Mouse (Mus musculus): ENCODE data around the gene Gm4353.
"Not testable (repeated sequence)": the region's sequence is repeated elsewhere in the genome, so short reads cannot be mapped to it uniquely, and the experiment has no call there.

The Gm4353 gene

GRCm38 (mm10) chr7:116084366-116084765, at the start of gene Gm4353:
TSS of gene Gm4353 (minus strand) at chr7:116084635.
- not testable (repeated sequence) for DNase-seq (ENCODE audit: low spot score in 2 of 2)

GRCm38 (mm10) chr7:116132078-116132477, 47.6 kb upstream of the Gm4353 start:
- DNase-seq (ENCODE audit: low spot score in 2 of 2), result peak; percentile 65 to 77

- DNase-seq (ENCODE audit: low spot score in 2 of 2), result no peak
Observed at GRCm38 (mm10) chr7:116131390-116131789, 47.0 kb upstream of the Gm4353 start.

GRCm38 (mm10) chr7:116129374-116129773, 44.9 kb upstream of the Gm4353 start:
- DNase-seq (ENCODE audit: low spot score in 2 of 2), result no peak

- no peak for DNase-seq (ENCODE audit: low spot score in 2 of 2)
Observed at GRCm38 (mm10) chr7:116128286-116128685, 43.9 kb upstream of the Gm4353 start.

- no peak for DNase-seq (ENCODE audit: low spot score in 2 of 2)
Observed at GRCm38 (mm10) chr7:116127052-116127451, 42.6 kb upstream of the Gm4353 start.

GRCm38 (mm10) chr7:116125671-116126070, 41.2 kb upstream of the Gm4353 start:
- DNase-seq (ENCODE audit: low spot score in 2 of 2), result no peak

- no peak for DNase-seq (ENCODE audit: low spot score in 2 of 2)
Observed at GRCm38 (mm10) chr7:116124057-116124456, 39.6 kb upstream of the Gm4353 start.

GRCm38 (mm10) chr7:116123597-116123985, 39.2 kb upstream of the Gm4353 start:
- no peak for DNase-seq (ENCODE audit: low spot score in 2 of 2)

GRCm38 (mm10) chr7:116122981-116123596, 38.7 kb upstream of the Gm4353 start:
- DNase-seq (ENCODE audit: low spot score in 2 of 2), result no peak

- DNase-seq (ENCODE audit: low spot score in 2 of 2), result no peak
Observed at GRCm38 (mm10) chr7:116121202-116121601, 36.8 kb upstream of the Gm4353 start.

GRCm38 (mm10) chr7:116120737-116121136, 36.3 kb upstream of the Gm4353 start:
- DNase-seq (ENCODE audit: low spot score in 2 of 2), result no peak

- DNase-seq (ENCODE audit: low spot score in 2 of 2), result no peak
Observed at GRCm38 (mm10) chr7:116119306-116119857, 34.9 kb upstream of the Gm4353 start.

GRCm38 (mm10) chr7:116115991-116116390, 31.6 kb upstream of the Gm4353 start:
- no peak for DNase-seq (ENCODE audit: low spot score in 2 of 2)

- DNase-seq (ENCODE audit: low spot score in 2 of 2), result no peak
Observed at GRCm38 (mm10) chr7:116115216-116115930, 30.9 kb upstream of the Gm4353 start.

- DNase-seq (ENCODE audit: low spot score in 2 of 2), result no peak
Observed at GRCm38 (mm10) chr7:116111546-116111945, 27.1 kb upstream of the Gm4353 start.

- no peak for DNase-seq (ENCODE audit: low spot score in 2 of 2)
Observed at GRCm38 (mm10) chr7:116110661-116111060, 26.2 kb upstream of the Gm4353 start.

- DNase-seq (ENCODE audit: low spot score in 2 of 2), result no peak
Observed at GRCm38 (mm10) chr7:116103091-116103490, 18.7 kb upstream of the Gm4353 start.

GRCm38 (mm10) chr7:116099952-116100528, 15.6 kb upstream of the Gm4353 start:
- no peak for DNase-seq (ENCODE audit: low spot score in 2 of 2)

GRCm38 (mm10) chr7:116093466-116093850, 9.0 kb upstream of the Gm4353 start:
- no peak for DNase-seq (ENCODE audit: low spot score in 2 of 2)

GRCm38 (mm10) chr7:116092710-116093465, 8.5 kb upstream of the Gm4353 start:
- DNase-seq (ENCODE audit: low spot score in 2 of 2), result peak; percentile 88 to 89

- no peak for DNase-seq (ENCODE audit: low spot score in 2 of 2)
Observed at GRCm38 (mm10) chr7:116060739-116061138, 23.7 kb downstream of the Gm4353 start.

All from frontal cortex, postnatal 25 days (tissue).